Mouse (Mus musculus): ENCODE results near the gene Emc9.

Emc9 gene

GRCm38 (mm10) chr14:55590748-55591330, 5.7 kb upstream of the Emc9 start, which contains the start of gene Psme2:
Psme2 (minus strand) TSS chr14:55591113.
- in situ Hi-C loops (cut with MboI) = no loop called here

GRCm38 (mm10) chr14:55589771-55590448, 4.8 kb upstream of the Emc9 start:
- in situ Hi-C loops (cut with MboI) = no loop called here

GRCm38 (mm10) chr14:55589271-55589670, 4.2 kb upstream of the Emc9 start:
- in situ Hi-C loops (cut with MboI) = no loop called here

- in situ Hi-C loops (cut with MboI) = no loop called here
Observed at GRCm38 (mm10) chr14:55586149-55586548, 1.0 kb upstream of the Emc9 start.

- in situ Hi-C loops (cut with MboI) = no loop called here
Observed at GRCm38 (mm10) chr14:55585566-55585960, 461 bp upstream of the Emc9 start.

- in situ Hi-C loops (cut with MboI) = no loop called here
Observed at GRCm38 (mm10) chr14:55584303-55584701, 800 bp downstream of the Emc9 start.

- in situ Hi-C loops (cut with MboI) = no loop called here
Observed at GRCm38 (mm10) chr14:55581981-55582681, 3.0 kb downstream of the Emc9 start.

- in situ Hi-C loops (cut with MboI) = no loop called here
Observed at GRCm38 (mm10) chr14:55580731-55581130, 4.4 kb downstream of the Emc9 start.

GRCm38 (mm10) chr14:55579511-55580496, 5.3 kb downstream of the Emc9 start:
- in situ Hi-C loops (cut with MboI) = no loop called here

- in situ Hi-C loops (cut with MboI) = no loop called here
Observed at GRCm38 (mm10) chr14:55578668-55579269, 6.3 kb downstream of the Emc9 start.

GRCm38 (mm10) chr14:55577871-55578667, 7.0 kb downstream of the Emc9 start, which contains the start of gene Psme1:
Psme1 (plus strand) TSS chr14:55578123.
- in situ Hi-C loops (cut with MboI) = no loop called here

- in situ Hi-C loops (cut with MboI) = no loop called here
Observed at GRCm38 (mm10) chr14:55576376-55576775, 8.7 kb downstream of the Emc9 start.

GRCm38 (mm10) chr14:55575711-55576110, 9.4 kb downstream of the Emc9 start:
- in situ Hi-C loops (cut with MboI) = no loop called here

- in situ Hi-C loops (cut with MboI) = no loop called here
Observed at GRCm38 (mm10) chr14:55575302-55575701, 9.8 kb downstream of the Emc9 start, which contains the start of gene Fitm1. Fitm1 (plus strand) TSS chr14:55575617.

- in situ Hi-C loops (cut with MboI) = no loop called here
Observed at GRCm38 (mm10) chr14:55571760-55572159, 13.3 kb downstream of the Emc9 start.

GRCm38 (mm10) chr14:55570588-55570987, 14.5 kb downstream of the Emc9 start:
- in situ Hi-C loops (cut with MboI) = no loop called here

- in situ Hi-C loops (cut with MboI) = no loop called here
Observed at GRCm38 (mm10) chr14:55567496-55567895, 17.6 kb downstream of the Emc9 start.

- in situ Hi-C loops (cut with MboI) = no loop called here
Observed at GRCm38 (mm10) chr14:55565748-55566147, 19.4 kb downstream of the Emc9 start.

- in situ Hi-C loops (cut with MboI) = no loop called here
Observed at GRCm38 (mm10) chr14:55563249-55563648, 21.9 kb downstream of the Emc9 start.

GRCm38 (mm10) chr14:55561860-55562259, 23.2 kb downstream of the Emc9 start:
- in situ Hi-C loops (cut with MboI) = no loop called here

Data from mature B cell (primary cell).